Mouse (Mus musculus) stomach, postnatal 0 days (tissue): ENCODE measurements at regions not wholly inside any gene's neighbourhood (a gene's known extent, or its start where the extent isn't known, plus 50 kb on each side); places are given as distances from the start of the nearest gene placed in this dataset.

Experiments used
- CTCF ChIP-seq: IDR thresholded peaks from 2 replicates; pipeline ENCODE4 v1.5.1; 2016; ENCODE audit warnings: antibody characterized with exemption, low read depth, mild to moderate bottlenecking, moderate library complexity
- EP300 ChIP-seq: optimal IDR thresholded peaks from 2 replicates; pipeline ENCODE3; 2016; ENCODE audit warnings: antibody characterized with exemption

- TF ChIP-seq CTCF (no peak), EP300 (no peak)
Measured at GRCm38 (mm10) chr2:144134575-144134958, 101.7 kb downstream of the Banf2 start.
